Mouse (Mus musculus): Measurements from ENCODE around the gene Fam185a. TPM values are rescaled to one million over a fixed set of nuclear protein-coding genes. Genes with fewer than 3 reads are reported as not detected.

Gene Fam185a
- polyA plus RNA-seq, 1 experiment from 2014 or later = 6.0 TPM

DNA sequence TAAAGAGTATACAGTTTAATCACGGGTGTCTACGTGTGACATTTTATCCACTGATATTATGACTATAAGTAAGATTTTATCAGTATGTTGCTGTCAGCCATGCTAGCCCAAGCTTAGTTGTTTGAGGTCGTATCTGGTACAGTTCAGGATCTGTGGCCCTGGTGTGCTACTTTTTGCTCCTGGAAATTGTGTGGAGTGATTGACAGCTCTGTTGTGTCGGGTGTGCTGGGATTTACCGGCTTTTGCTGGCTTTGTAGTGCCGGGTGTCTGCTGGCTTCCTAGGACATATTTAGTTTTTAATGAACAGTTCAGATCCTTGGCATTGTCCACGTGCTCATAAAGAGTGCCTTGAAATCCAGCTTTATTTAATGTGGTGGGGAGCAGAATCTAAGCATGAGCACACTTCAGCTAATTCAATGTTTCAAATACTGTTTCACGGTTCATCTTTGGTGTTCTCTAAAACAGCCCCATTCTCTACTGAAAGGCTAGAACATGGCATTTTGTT lies 11.8 kb downstream of the Fam185a start:
- Histone ChIP-seq H3K4me2 (no peak overlapping the region), H3K4me1 (peaks cover 12% of the 10 kb centered on the region), H3K27ac (no peak overlapping the region), H3K9ac (no peak overlapping the region), H3K36me3 (no peaks in the 10 kb centered on the region), H3K4me3 (no peak overlapping the region), H3K27me3 (no peaks in the 10 kb centered on the region), H3K9me3 (no peaks in the 10 kb centered on the region)
- ATAC-seq (ENCODE audit: borderline replicate concordance, extremely low read depth, low FRiP score, low TSS enrichment) = no peak
- WGBS = 59% methylated on average over 8 of the region's 8 CpGs

GRCm38 (mm10) chr5:21438428-21438827 lies 13.7 kb downstream of the Fam185a start:
- H3K27ac ChIP-seq = no peak overlapping the region
- H3K27me3 ChIP-seq = no peaks in the 10 kb centered on the region
- 55% methylated on average over 9 of the region's 9 CpGs for WGBS
- no peak for ATAC-seq (ENCODE audit: borderline replicate concordance, extremely low read depth, low FRiP score, low TSS enrichment)
- no peaks in the 10 kb centered on the region for H3K9me3 ChIP-seq
- no peaks in the 10 kb centered on the region for H3K36me3 ChIP-seq
- no peak overlapping the region for H3K9ac ChIP-seq
- no peak overlapping the region for H3K4me3 ChIP-seq
- H3K4me2 ChIP-seq = no peak overlapping the region
- peaks cover 12% of the 10 kb centered on the region for H3K4me1 ChIP-seq

DNA sequence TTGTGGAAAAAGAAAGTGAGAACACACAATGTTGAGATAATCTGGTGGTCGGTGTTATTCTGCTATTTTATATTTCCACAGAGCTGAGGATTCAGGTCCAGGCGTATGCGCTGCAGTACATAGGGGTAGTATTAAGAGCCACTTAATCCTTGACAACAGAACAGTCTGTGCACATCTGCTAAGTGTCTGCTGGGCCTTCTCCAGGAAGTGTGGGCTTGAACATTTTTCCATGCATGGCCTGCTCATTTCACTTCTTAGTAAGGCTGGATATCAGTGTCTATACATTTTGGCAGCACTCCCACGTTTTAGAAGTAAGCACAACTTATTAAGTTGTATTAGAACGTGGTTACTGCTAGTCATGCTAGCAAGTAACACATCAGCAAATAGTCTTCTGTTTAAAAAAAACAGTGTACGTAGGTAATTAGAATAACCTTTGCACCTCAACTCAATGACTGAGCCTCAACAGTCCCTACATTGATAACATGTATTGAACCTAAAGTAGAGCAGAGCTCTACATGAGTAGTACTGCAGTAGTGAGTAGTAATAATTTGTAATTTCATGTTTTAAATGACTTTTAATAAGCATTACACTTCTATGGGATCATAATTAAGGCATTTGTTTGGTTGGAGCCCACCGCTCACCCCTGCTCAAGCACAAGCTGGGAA lies 14.8 kb downstream of the Fam185a start:
- H3K9ac ChIP-seq = no peak overlapping the region
- H3K36me3 ChIP-seq = no peaks in the 10 kb centered on the region
- no peak overlapping the region for H3K4me2 ChIP-seq
- H3K9me3 ChIP-seq = no peaks in the 10 kb centered on the region
- peaks cover 12% of the 10 kb centered on the region for H3K4me1 ChIP-seq
- no peak overlapping the region for H3K4me3 ChIP-seq
- no peak for ATAC-seq (ENCODE audit: borderline replicate concordance, extremely low read depth, low FRiP score, low TSS enrichment)
- H3K27ac ChIP-seq = no peak overlapping the region
- WGBS = 77% methylated on average over 7 of the region's 7 CpGs
- H3K27me3 ChIP-seq = no peaks in the 10 kb centered on the region

DNA sequence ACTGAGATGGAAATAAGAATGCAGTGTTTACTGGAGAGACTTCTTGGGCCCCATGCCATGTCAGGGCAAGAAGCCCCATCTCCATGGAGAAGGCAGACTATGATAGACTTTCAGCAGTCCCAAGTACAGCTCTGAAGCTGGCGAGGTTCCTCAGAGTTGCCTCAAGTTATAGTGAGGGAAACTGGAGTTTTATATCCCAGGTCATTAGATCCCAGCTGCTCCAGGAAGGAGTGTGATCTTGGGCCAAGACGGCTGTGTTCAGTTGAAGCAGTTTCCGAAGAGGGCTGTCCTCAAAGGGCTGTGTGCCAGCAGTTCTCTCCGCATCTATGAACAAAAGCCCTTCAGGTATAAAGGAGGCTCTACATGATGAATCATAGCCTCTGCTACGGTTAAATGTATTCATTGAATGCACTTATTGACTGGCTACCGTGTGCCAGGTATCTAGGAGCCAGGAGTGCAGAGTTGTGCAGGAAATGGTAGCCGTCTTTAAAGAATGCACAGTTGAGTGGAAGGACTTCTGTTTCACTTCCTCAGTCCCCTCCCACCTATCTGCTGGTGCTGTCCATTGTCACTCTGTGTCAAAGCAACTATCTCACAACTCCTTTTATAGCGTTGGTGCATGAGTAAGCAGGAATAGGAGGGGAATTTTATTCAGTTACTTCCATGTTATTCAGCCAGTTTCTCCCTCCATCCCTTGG lies 16.2 kb downstream of the Fam185a start:
- H3K27ac ChIP-seq = no peak overlapping the region
- H3K36me3 ChIP-seq = no peaks in the 10 kb centered on the region
- H3K9ac ChIP-seq = no peak overlapping the region
- WGBS = 39% methylated on average over 8 of the region's 8 CpGs
- H3K9me3 ChIP-seq = no peaks in the 10 kb centered on the region
- H3K4me2 ChIP-seq = no peak overlapping the region
- peak; percentile 74 for ATAC-seq (ENCODE audit: borderline replicate concordance, extremely low read depth, low FRiP score, low TSS enrichment)
- peaks cover 12% of the 10 kb centered on the region for H3K4me1 ChIP-seq
- H3K4me3 ChIP-seq = no peak overlapping the region
- H3K27me3 ChIP-seq = no peaks in the 10 kb centered on the region

- no peak overlapping the region for H3K9ac ChIP-seq
- WGBS = 49% methylated on average over 7 of the region's 7 CpGs
- H3K27me3 ChIP-seq = no peaks in the 10 kb centered on the region
- peak overlapping the region; percentile 49; the same call in 1 of the 2 replicates for H3K27ac ChIP-seq
- no peak overlapping the region for H3K4me3 ChIP-seq
- H3K4me2 ChIP-seq = no peak overlapping the region
- no peaks in the 10 kb centered on the region for H3K9me3 ChIP-seq
- H3K36me3 ChIP-seq = no peaks in the 10 kb centered on the region
- 0 out of 2 replicates have a peak, but pooled peaks cover 3% of the 10 kb centered on the region for H3K4me1 ChIP-seq
- ATAC-seq (ENCODE audit: borderline replicate concordance, extremely low read depth, low FRiP score, low TSS enrichment) = no peak
These were observed 42.6 kb downstream of the Fam185a start for GRCm38 (mm10) chr5:21467387-21467786.

DNA sequence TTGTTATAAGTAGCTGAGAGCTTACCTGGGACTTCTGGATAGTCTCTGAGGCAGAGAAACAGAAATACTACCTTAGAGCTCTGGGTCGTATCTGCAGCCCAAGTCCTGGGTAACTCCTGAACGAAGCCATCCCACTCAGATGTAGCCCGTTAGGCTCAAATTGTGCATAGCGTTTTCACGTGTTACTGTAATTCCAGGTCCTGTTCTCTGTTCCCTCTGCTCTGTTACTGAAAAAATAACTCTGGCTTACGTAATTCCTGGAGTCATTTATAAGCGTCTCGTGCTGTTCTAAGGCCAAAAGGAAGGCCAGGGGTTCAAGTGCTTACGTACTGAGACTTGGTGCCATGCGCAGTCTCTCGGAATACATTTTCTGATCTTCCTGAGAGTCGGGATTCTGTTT lies 43.3 kb downstream of the Fam185a start:
- H3K36me3 ChIP-seq = no peaks in the 10 kb centered on the region
- no peak for ATAC-seq (ENCODE audit: borderline replicate concordance, extremely low read depth, low FRiP score, low TSS enrichment)
- no peak overlapping the region for H3K9ac ChIP-seq
- H3K4me3 ChIP-seq = no peak overlapping the region
- H3K4me2 ChIP-seq = no peak overlapping the region
- no peaks in the 10 kb centered on the region for H3K27me3 ChIP-seq
- 0 out of 2 replicates have a peak, but pooled peaks cover 3% of the 10 kb centered on the region for H3K4me1 ChIP-seq
- H3K9me3 ChIP-seq = no peaks in the 10 kb centered on the region
- 86% methylated on average over 12 of the region's 12 CpGs for WGBS
- no peak overlapping the region for H3K27ac ChIP-seq

DNA sequence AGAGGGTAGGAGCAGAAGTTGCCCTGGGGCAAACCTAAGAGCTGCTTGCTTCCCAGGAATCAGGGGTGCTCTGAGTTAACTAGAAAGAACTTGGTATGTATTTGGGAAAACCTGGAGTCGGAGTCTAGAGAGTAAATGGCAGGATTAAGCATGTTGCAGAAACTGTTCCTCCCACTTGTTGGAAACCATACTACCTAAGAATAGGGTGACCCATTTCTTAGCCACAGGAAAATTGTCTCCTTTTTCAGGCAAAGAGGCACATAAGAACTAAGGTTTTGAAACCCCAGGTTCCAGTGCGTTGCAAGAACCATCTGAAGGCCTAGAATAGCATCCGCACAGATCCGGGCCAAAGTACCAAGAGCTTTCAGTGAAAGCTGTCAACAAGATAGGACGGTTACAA lies 53.7 kb downstream of the Fam185a start:
- H3K9ac ChIP-seq = no peak overlapping the region
- no peaks in the 10 kb centered on the region for H3K27me3 ChIP-seq
- H3K4me2 ChIP-seq = no peak overlapping the region
- WGBS = 88% methylated on average over 5 of the region's 5 CpGs
- H3K27ac ChIP-seq = no peak overlapping the region
- no peaks in the 10 kb centered on the region for H3K4me1 ChIP-seq
- no peaks in the 10 kb centered on the region for H3K36me3 ChIP-seq
- no peak for ATAC-seq (ENCODE audit: borderline replicate concordance, extremely low read depth, low FRiP score, low TSS enrichment)
- no peak overlapping the region for H3K4me3 ChIP-seq
- H3K9me3 ChIP-seq = no peaks in the 10 kb centered on the region

DNA sequence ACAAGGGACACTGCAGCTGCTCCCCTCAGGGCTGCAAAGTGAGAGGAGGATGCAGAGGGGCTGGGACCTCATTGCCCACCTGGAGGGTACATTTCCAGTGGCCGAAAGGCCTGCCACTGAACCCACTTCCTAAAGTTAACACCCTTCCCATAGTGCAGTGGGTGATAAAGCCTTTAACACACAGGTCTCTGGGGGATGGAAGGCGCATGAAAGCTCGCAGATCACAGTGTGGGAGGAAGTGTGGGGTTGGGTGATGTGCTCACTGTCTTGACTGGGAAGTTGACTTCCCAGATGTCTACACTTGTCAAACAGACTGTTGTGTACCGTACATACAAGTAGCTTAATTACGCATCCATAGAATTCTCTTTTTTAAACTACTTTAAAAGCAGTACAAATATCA lies 55.0 kb downstream of the Fam185a start:
- WGBS = 91% methylated on average over 5 of the region's 5 CpGs
- H3K4me2 ChIP-seq = no peak overlapping the region
- no peak for ATAC-seq (ENCODE audit: borderline replicate concordance, extremely low read depth, low FRiP score, low TSS enrichment)

GRCm38 (mm10) chr5:21481521-21481920 lies 56.8 kb downstream of the Fam185a start:
- no peak for ATAC-seq (ENCODE audit: borderline replicate concordance, extremely low read depth, low FRiP score, low TSS enrichment)
- H3K9ac ChIP-seq = no peak overlapping the region

More for the DNA sequence above, 55.0 kb downstream of the Fam185a start:
- Histone ChIP-seq H3K27me3 (no peaks in the 10 kb centered on the region), H3K9me3 (no peaks in the 10 kb centered on the region), H3K4me3 (no peak overlapping the region), H3K4me1 (no peaks in the 10 kb centered on the region), H3K27ac (no peak overlapping the region), H3K9ac (no peak overlapping the region), H3K36me3 (no peaks in the 10 kb centered on the region)

DNA sequence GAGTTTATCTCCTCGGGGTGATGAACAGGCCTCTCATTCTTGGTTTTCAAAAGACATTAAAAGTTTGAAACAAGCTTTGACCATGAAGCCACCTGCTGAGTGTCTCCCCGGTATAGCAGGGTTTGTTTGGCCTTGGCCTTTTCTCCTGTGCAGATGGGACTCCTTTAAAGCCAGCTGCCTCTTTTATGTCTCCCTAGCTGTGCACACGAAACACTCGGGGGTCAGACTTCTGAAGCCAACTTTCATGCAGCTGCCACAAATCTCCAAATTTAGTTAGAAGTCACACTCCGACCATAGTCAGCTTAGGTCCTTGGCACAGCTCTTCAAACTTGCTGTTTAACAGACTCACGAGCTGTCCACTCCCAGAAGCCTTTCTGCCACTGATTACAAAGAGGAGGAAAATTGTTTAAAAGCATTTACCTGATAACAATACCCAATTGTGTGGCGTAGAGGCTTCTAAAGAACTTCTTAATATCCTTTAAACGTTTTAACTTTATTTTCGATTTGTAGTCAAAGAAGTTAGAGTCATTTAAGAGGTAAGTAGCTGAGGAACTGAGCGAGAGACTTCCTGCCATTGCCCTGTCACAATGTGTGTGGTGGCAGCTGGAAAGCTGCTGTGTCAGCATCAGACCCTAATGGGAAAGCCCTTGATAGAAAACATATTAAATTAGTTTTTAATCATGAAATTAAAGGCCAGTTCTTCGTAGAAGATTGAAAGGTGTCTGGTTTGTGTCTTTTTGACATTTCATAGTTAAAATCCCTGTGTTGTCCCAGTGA lies 57.9 kb downstream of the Fam185a start:
- no peaks in the 10 kb centered on the region for H3K36me3 ChIP-seq
- no peak overlapping the region for H3K9ac ChIP-seq
- ATAC-seq (ENCODE audit: borderline replicate concordance, extremely low read depth, low FRiP score, low TSS enrichment) = no peak; the same call in 1 of the 2 replicates
- H3K4me3 ChIP-seq = no peak overlapping the region
- no peaks in the 10 kb centered on the region for H3K27me3 ChIP-seq
- H3K4me1 ChIP-seq = no peaks in the 10 kb centered on the region
- WGBS = 43% methylated on average over 11 of the region's 11 CpGs
- H3K4me2 ChIP-seq = no peak overlapping the region
- H3K27ac ChIP-seq = 0 out of 2 replicates have a peak overlapping the region, but pooled peaks have one; percentile 23
- H3K9me3 ChIP-seq = no peaks in the 10 kb centered on the region

More at GRCm38 (mm10) chr5:21481521-21481920, 56.8 kb downstream of the Fam185a start:
- H3K27ac ChIP-seq = no peak overlapping the region
- H3K36me3 ChIP-seq = no peaks in the 10 kb centered on the region
- WGBS = 87% methylated on average over 6 of the region's 6 CpGs
- no peaks in the 10 kb centered on the region for H3K4me1 ChIP-seq
- no peak overlapping the region for H3K4me3 ChIP-seq
- H3K27me3 ChIP-seq = no peaks in the 10 kb centered on the region
- no peaks in the 10 kb centered on the region for H3K9me3 ChIP-seq
- no peak overlapping the region for H3K4me2 ChIP-seq

DNA sequence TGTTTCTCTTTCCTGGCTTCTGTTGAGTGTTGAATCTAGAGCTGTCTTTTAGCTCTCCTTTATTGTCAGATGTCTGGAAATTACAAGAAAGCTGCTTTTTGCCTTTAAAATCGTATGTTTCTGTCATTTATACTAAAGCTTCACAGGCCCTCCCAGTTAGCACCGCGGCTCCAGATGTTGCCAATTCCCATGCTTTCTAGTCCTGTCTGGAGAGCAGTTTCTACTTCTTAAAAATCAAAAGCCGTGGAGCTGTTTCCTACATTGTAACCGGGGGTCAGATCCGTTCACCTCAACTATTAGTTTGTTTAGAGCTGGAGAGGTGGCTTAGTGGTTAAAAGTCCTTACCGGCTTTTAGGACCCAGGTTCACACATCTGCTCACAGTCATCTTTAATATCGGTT lies 58.5 kb downstream of the Fam185a start:
- Histone ChIP-seq H3K4me1 (no peaks in the 10 kb centered on the region), H3K27ac (no peak overlapping the region), H3K27me3 (no peaks in the 10 kb centered on the region), H3K4me3 (no peak overlapping the region), H3K9ac (no peak overlapping the region), H3K4me2 (no peak overlapping the region), H3K36me3 (no peaks in the 10 kb centered on the region), H3K9me3 (no peaks in the 10 kb centered on the region)
- WGBS = 70% methylated on average over 8 of the region's 8 CpGs
- no peak for ATAC-seq (ENCODE audit: borderline replicate concordance, extremely low read depth, low FRiP score, low TSS enrichment)
